Mouse (Mus musculus) adrenal gland, postnatal 0 days (tissue): ENCODE results near the gene Olfr1250. TPM values are rescaled to one million over a fixed set of nuclear protein-coding genes. Genes with fewer than 3 reads are reported as not detected.

Experiments
- polyA plus RNA-seq: library from polyadenylated mRNA; unstranded; fragments of >200 nt; fragmentation: Nextera tagmentation; extraction: Ambion mirVana; gene quantifications from 2 replicates; pipeline ENCODE4 v1.2.1, GENCODE M21; 2015

The Olfr1250 gene
- not detected in 2 replicates for polyA plus RNA-seq

GRCm38 (mm10) chr2:89661367-89661766, at the start of gene Olfr1250:
Olfr1250 (minus strand) TSS chr2:89661467.

GRCm38 (mm10) chr2:89671836-89672235, 10.6 kb upstream of the Olfr1250 start, which contains the start of gene Olfr1251:
Olfr1251 (minus strand) TSS chr2:89671936.

GRCm38 (mm10) chr2:89634883-89635282, 26.4 kb downstream of the Olfr1250 start, which contains the start of gene Olfr1249:
Olfr1249 (minus strand) TSS chr2:89634983.

GRCm38 (mm10) chr2:89618145-89618544, 43.1 kb downstream of the Olfr1250 start, which contains the start of gene Olfr1248:
Olfr1248 (minus strand) TSS chr2:89618245.

GRCm38 (mm10) chr2:89614030-89614429, 47.2 kb downstream of the Olfr1250 start, which contains the start of gene Olfr1247:
Olfr1247 (minus strand) TSS chr2:89614130.

Other genes starting within 250 kb of the Olfr1250 start
- gene Olfr1239, start 241.1 kb downstream of the Olfr1250 start, polyA plus RNA-seq = not detected in 2 replicates
- gene Olfr1240, start 218.5 kb downstream of the Olfr1250 start, polyA plus RNA-seq = not detected in 2 replicates
- gene Olfr1241, start 174.3 kb downstream of the Olfr1250 start, polyA plus RNA-seq = not detected in 2 replicates
- gene Olfr1242, start 163.1 kb downstream of the Olfr1250 start, polyA plus RNA-seq = not detected in 2 replicates
- not detected in 2 replicates for gene Olfr1243, start 130.0 kb downstream of the Olfr1250 start, polyA plus RNA-seq
- gene Olfr1245, start 83.0 kb downstream of the Olfr1250 start, polyA plus RNA-seq = not detected in 2 replicates
- gene Olfr1246, start 68.3 kb downstream of the Olfr1250 start, polyA plus RNA-seq = not detected in 2 replicates
- gene Olfr1247, start 47.3 kb downstream of the Olfr1250 start, polyA plus RNA-seq = not detected in 2 replicates
- gene Olfr1248, start 43.2 kb downstream of the Olfr1250 start, polyA plus RNA-seq = not detected in 2 replicates
- not detected in 2 replicates for gene Olfr1249, start 26.5 kb downstream of the Olfr1250 start, polyA plus RNA-seq
- not detected in 2 replicates for gene Olfr1251, start 10.5 kb upstream of the Olfr1250 start, polyA plus RNA-seq
- gene Olfr1252, start 63.5 kb upstream of the Olfr1250 start, polyA plus RNA-seq = not detected in 2 replicates
- not detected in 2 replicates for gene Olfr1253, start 95.6 kb upstream of the Olfr1250 start, polyA plus RNA-seq
- gene Olfr1254, start 132.2 kb upstream of the Olfr1250 start, polyA plus RNA-seq = not detected in 2 replicates
- not detected in 2 replicates for gene Olfr1255, start 150.6 kb upstream of the Olfr1250 start, polyA plus RNA-seq
- gene Olfr1256, start 180.1 kb upstream of the Olfr1250 start, polyA plus RNA-seq = not detected in 2 replicates
- gene Olfr48, start 186.7 kb upstream of the Olfr1250 start, polyA plus RNA-seq = not detected in 2 replicates
- gene Olfr1257, start 217.0 kb upstream of the Olfr1250 start, polyA plus RNA-seq = not detected in 2 replicates